Comparison of ENCODE assay signal across 8 mouse cellular contexts in genomic region chr13:54503278-54503603, GRCm38 (mm10). TPM values are rescaled to one million over a fixed set of nuclear protein-coding genes. Genes with fewer than 3 reads are reported as not detected.
A peak's percentile ranks its signal among the peaks of the same experiment; 100 is the strongest.
DNase-seq lines count a peak whose midpoint lies in the region; ATAC-seq and TF ChIP-seq lines count a peak whose summit lies in the region.

No protein-coding gene starts in this region.

- no peaks in the 10 kb centered on the region for H3K9me3 ChIP-seq in liver, embryonic 14.5 days (ENCODE audit: control insufficient read depth, low read length)

- H3K27ac ChIP-seq in thymus, adult 2 months (ENCODE audit: control insufficient read depth, insufficient read depth, low read length): no peak overlapping the region
- no peak overlapping the region for H3K27ac ChIP-seq in liver, embryonic 14.5 days

- H3K36me3 ChIP-seq in thymus, adult 2 months (ENCODE audit: control insufficient read depth, insufficient read depth, low read length): no peaks in the 10 kb centered on the region
- H3K36me3 ChIP-seq in liver, embryonic 14.5 days (replicated peaks; ENCODE audit: control insufficient read depth, insufficient read depth, low read depth): no peaks in the 10 kb centered on the region

- H3K4me1 ChIP-seq in thymus, adult 2 months (replicated peaks; ENCODE audit: control insufficient read depth, insufficient read depth, low read length): peaks cover 6% of the 10 kb centered on the region
- H3K4me1 ChIP-seq in liver, embryonic 14.5 days (replicated peaks; ENCODE audit: control insufficient read depth in 2 of 2, insufficient read depth in 2 of 2, low read length in 1 of 2): peaks cover 7 to 15% of the 10 kb centered on the region in 2 experiments; a peak in 3 of 4 replicates

- TF ChIP-seq POLR2A in thymus, adult 2 months (IDR thresholded peaks at IDR 0.05; ENCODE audit: control insufficient read depth, extremely low read depth, insufficient read depth, low read length, poor library complexity): no peak

- peak overlapping the region; percentile 43 for H3K4me3 ChIP-seq in thymus, adult 2 months (ENCODE audit: control insufficient read depth, insufficient read depth, low read length)
- H3K4me3 ChIP-seq in liver, embryonic 14.5 days (ENCODE audit: insufficient read depth in 1 of 2, low read depth in 2 of 2, low read length in 2 of 2): peak overlapping the region; percentile 46 to 73

- no peak for TF ChIP-seq EP300 in liver, embryonic 14.5 days (IDR thresholded peaks at IDR 0.05; ENCODE audit: low read depth)

- TF ChIP-seq CTCF in thymus, adult 2 months (IDR thresholded peaks at IDR 0.05; ENCODE audit: borderline replicate concordance, control insufficient read depth, extremely low read depth, insufficient read depth, low read length, poor library complexity): no peak
- TF ChIP-seq CTCF in liver, embryonic 14.5 days (IDR thresholded peaks at IDR 0.05; ENCODE audit: low read depth): 0 out of 2 replicates have a peak, but pooled peaks have one; percentile 11

- no peaks in the 10 kb centered on the region for H3K27me3 ChIP-seq in thymus, adult 2 months (ENCODE audit: control insufficient read depth, insufficient read depth, low read length)
- H3K27me3 ChIP-seq in liver, embryonic 14.5 days (ENCODE audit: control insufficient read depth, insufficient read depth, low read length): no peaks in the 10 kb centered on the region; the same call in 1 of the 2 replicates

- peak overlapping the region; percentile 45 for H3K9ac ChIP-seq in liver, embryonic 14.5 days (replicated peaks)

- DNase-seq in cerebellum, adult 9-10 months: peak; percentile 61
- DNase-seq in thymus, adult 2 months: no peak
- no peak for DNase-seq in thymus, postnatal 25 days
- DNase-seq in liver, embryonic 14.5 days (ENCODE audit: low read depth in 3 of 3, low spot score in 3 of 3): no peak
- DNase-seq in adrenal gland, adult (ENCODE audit: inconsistent age in 2 of 2, low spot score in 1 of 2): no peak
- DNase-seq in urinary bladder, postnatal 14 days (ENCODE audit: low spot score): no peak
- DNase-seq in retina, postnatal 1 day: no peak

- peak overlapping the region; percentile 99 for H3K4me2 ChIP-seq in liver, embryonic 14.5 days (ENCODE audit: low read depth)

- no peak; the same call in 1 of the 2 replicates for ATAC-seq in cerebellum, adult (ENCODE audit: insufficient number of reproducible peaks, low FRiP score, low TSS enrichment)
- ATAC-seq in liver, embryonic 14.5 days (ENCODE audit: insufficient read depth): peak; percentile 45

- WGBS in thymus, adult 2 months: 4% methylated on average over 14 of the region's 14 CpGs
- WGBS in liver, embryonic 14.5 days (ENCODE audit: insufficient replicate concordance): 3% methylated on average over 14 of the region's 14 CpGs

RNA-seq across cellular contexts. Expression of gene Simc1, which starts 0.3 kb away (rescaled TPM):
- polyA plus RNA-seq in thymus, adult 2 months (2012; rRNA removed): 11.6 and 12.4 TPM in 2 replicates
- 2.5 and 2.8 TPM in 2 replicates for polyA plus RNA-seq in liver, embryonic 14.5 days (2012; rRNA removed)
- 1.5 and 2.0 TPM in 2 replicates for polyA plus RNA-seq in liver, embryonic 14.5 days (2014; fragmentation: Nextera tagmentation; extraction: Ambion mirVana)

RNA-seq across cellular contexts. Expression of gene Thoc3, which starts 34.6 kb away (rescaled TPM):
- polyA plus RNA-seq in thymus, adult 2 months (2012; rRNA removed): 51.1 and 69.3 TPM in 2 replicates
- polyA plus RNA-seq in liver, embryonic 14.5 days (2012; rRNA removed): 15.7 and 21.3 TPM in 2 replicates
- 46.6 and 48.4 TPM in 2 replicates for polyA plus RNA-seq in liver, embryonic 14.5 days (2014; fragmentation: Nextera tagmentation; extraction: Ambion mirVana)
